Mouse (Mus musculus): ENCODE measurements around the gene Gm20869. TPM values are rescaled to one million over a fixed set of nuclear protein-coding genes. Genes with fewer than 3 reads are reported as not detected.
"Not testable (repeated sequence)": the region's sequence is repeated elsewhere in the genome, so short reads cannot be mapped to it uniquely, and the experiment has no call there.

Gm20869 gene
- total RNA-seq (2021), result not detected
- long read RNA-seq, experiment 1, result 0 reads
- long read RNA-seq, experiment 2, result 0 reads

DNA sequence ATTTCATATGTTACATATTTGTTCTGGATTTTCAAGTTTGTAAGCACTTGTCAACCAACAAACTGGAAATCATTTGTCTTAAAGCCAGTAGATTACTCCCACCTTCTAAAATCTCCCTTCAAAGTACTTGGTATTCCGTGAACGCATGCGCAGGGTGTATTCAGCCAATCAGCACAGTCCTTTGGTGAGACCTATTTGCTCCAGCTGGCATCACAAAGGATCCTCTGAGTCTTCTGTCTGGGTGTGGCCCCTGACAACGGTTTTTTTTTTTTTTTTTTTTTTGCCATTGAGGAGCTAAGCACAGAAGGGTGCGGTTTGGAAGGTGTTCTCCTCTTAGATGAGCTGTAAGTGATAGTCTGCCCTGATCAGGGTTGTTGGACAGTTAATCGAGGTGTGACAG lies at the start of gene Gm20869:
TSS of gene Gm20869 (plus strand) at position 301 of the 400 bp plus-strand sequence.
- not testable (repeated sequence) for DNase-seq

Other genes with a start within 250 kb of the Gm20869 start
- not detected for gene Gm20870, start 222.6 kb downstream of the Gm20869 start, total RNA-seq (2021)

Measured in adrenal gland, postnatal 10 days (tissue).